Mouse (Mus musculus) embryo, embryonic 9.5 days (tissue): ENCODE data around the gene Ttll6.

Experiments used
- DNase-seq: peaks from one replicate; pipeline ENCODE4 v3.0.0-alpha.2; 2017; ENCODE audit errors: extremely low spot score

Gene Ttll6

DNA sequence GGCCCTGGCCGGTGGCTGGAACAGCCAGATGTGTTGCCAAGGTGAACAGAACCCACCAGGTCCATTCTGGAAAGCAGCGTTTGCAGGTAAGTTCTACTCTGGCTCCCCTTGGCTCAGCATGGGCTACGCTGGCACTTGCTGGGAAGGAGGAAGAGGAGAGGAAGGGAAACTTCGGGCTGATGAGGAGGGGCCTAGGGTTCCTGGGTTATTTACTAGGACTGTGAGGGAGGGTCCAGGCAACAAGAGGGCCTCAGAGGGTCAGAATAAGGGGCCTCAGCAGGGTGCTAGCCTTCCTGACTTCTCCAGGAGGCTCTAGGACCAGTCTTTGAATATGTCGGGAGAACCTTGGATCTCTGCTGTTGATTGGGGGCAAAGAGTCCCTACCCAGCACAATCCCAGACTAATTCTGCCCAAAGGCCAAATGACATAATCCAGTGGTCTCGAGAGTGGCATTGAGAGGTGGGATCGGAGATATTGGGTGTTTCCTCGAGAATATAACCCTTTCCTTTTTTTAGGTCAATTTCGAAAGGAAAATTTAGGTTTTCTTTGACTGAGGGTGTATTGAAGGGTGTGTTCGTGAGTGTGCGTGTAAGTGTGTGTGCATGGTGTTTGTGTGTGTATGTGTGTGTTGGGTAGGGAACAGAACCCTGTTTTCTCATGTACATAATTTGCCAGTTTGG lies 61.5 kb downstream of the Ttll6 start:
- DNase-seq = no peak

DNA sequence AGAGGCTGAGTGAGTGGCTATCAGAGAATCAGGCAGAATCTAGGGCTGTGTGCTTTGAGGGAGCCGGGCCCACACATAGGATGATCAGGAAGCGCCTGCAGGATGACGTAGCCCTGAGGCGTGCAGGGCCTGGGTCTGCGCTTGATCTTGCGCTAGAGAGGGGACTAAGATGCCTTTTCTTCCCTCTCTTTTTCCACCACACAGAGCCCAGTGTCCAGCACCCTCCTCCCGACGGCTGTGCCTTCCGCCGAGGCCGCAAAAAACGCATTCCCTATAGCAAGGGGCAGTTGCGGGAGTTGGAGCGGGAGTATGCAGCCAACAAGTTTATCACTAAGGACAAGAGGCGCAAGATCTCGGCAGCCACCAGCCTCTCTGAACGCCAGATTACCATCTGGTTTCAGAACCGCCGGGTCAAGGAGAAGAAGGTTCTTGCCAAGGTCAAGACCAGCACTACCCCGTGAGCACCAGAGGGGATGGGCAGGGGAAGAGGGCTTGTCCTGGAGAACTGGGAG lies 62.2 kb downstream of the Ttll6 start:
- no peak for DNase-seq

DNA sequence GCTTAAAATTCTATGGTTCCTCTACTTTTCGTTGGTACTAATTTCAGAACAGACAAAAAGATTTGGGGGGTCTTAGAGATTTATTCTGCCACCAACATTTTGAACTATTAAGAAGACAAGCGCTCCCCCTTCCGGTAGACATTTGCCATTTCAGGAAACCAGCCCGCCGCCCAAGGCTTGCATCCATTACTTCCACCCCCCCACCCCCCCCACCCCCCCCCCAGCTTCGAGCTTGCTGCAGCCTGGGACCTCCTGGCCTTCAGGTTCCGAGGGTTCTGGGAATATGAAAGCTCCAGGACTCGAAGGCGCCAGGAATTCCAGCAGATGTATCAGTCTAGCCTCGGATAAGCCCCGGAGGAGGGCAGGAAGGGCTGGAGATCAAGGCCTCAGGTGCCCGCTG lies 65.1 kb downstream of the Ttll6 start:
- DNase-seq = peak; percentile 54

DNA sequence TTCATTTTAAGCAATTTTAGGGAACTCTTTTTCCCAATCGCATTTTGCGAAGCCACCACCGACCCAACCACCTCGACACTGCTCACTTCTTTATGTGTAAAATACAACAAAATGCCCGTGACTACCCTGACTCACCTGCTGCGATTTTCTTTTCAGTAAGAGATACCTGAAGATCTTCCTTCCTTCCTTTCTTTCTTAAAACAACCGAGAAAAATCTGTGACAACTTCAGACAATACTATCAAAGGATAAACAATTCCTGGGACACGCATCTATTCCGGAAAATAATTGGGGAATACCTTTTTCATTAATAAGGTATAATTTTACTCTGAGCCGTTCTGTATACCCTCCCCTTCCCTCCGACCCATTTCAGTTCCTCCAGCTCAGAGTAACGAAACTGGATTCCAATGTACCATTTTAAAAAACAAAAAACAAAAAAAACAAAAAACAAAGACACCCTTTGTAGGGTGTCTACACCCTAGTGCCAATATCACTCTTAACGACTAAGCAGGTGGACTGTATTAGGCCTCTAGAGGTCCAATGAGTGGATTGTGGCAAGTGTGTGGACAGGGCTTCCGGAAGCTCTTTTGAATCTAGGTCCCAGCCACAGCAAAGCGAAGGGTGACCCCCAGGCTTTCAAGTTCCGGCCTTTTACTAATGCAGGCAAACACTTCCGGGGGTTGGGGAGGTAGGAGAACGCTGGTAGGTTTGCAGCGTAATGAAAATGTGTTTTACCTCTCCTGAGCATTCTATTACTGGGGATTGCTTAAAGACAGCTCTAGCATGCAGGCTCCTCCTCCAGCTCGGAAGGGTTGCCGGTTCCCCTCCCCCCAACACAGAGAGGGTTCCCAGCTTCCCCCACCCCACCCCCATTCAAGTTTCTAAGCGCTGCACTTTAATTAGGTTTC lies 65.8 kb downstream of the Ttll6 start:
- no peak for DNase-seq

GRCm38 (mm10) chr11:96200183-96200655 lies 66.6 kb downstream of the Ttll6 start:
- DNase-seq = peak; percentile 31

DNA sequence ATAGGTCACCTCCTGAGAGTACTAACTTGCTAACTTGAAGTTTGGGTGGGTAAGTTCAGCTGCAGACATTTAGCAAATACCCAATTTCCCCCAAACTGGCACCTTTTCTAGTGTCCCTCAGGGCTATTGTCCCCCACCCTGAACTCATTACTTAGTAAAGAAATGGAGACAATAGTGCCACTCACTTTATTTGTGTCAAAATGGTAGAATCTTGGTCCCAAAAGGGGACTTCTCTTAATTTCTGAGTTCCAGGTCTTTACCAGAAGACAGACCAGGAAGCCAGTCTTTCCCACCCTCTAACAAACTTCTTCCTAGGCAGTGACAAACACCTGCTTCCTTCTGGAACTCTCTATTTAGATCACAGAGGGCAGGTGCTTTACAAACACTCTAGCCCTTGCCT lies 68.2 kb downstream of the Ttll6 start:
- no peak for DNase-seq

DNA sequence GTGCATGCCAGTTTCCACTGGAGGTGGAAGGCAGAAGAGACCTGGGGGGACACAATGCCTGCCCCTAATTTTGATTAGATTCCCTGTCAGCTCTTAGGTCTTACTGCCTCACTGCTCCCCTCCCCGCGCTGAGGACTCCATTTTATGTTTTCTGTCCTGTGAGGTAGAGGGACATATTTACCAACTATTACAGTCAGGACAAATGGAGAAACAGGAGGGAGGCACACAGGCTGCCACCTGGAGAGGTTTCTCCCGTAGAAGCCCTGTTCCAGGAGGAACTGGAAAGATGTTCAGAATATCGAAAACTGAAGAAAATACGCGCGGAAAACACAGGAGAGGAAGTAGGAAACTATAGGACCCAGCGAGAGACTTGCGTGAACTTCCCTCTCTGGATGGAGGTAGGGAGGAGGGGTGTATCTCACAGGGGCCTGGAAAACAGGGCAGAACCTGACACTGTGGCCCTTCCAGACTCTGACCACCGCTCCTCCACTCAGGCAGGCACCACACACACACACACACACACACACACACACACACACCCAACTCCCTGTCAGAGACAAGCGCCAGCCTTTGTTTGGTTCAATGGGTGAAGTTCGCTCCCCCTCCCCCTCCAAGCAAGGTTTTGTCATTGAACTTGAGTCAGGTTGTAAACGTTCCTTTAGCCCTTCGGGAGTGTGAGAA lies 69.0 kb downstream of the Ttll6 start:
- DNase-seq = peak; percentile 54

DNA sequence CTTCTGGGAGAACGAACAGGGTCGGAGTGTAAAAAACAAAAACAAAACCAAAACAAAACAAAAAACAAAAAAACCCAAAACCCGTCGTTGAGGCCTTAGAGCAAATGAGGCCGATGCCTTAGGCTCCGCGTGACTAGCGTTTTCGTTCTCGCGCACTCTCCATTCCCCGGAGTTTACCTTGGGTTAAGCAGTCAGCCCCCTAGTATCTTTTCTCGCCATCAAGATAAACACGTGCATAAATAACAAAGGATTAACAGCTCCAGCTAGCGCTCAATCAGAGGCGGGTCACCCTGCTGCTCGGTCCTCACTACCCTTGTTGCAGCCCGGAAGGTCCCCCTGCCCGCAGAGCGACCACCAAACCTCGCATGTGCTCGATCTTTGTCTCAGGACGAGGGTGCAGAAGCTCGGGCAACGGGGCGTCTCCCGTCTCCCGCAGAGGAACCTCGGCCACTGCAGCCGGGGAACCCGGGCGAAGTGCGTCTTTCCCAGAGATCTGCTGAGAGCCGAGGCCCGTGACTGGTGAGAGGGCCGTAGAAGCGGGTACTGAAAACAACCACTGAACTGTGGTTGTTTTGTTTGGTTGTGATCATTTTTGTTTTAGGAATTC lies 69.7 kb downstream of the Ttll6 start:
- peak; percentile 33 for DNase-seq

- DNase-seq = peak; percentile 62
Observed at GRCm38 (mm10) chr11:96203789-96204186, 70.2 kb downstream of the Ttll6 start.

- no peak for DNase-seq
Observed at GRCm38 (mm10) chr11:96204351-96204750, 70.8 kb downstream of the Ttll6 start.

- DNase-seq = no peak
Observed at GRCm38 (mm10) chr11:96205426-96206131, 72.0 kb downstream of the Ttll6 start.
